Mouse (Mus musculus): ENCODE measurements at regions not wholly inside any gene's neighbourhood (a gene's known extent, or its start where the extent isn't known, plus 50 kb on each side); places are given as distances from the start of the nearest gene placed in this dataset.

GRCm38 (mm10) chr1:7454931-7455330 lies 2647.2 kb downstream of the Gm37988 start:
- TF ChIP-seq FLI1 (IDR thresholded peaks at IDR 0.05; ENCODE audit: low read length), result no peak
- no peak for TF ChIP-seq GATA1 (IDR thresholded peaks at IDR 0.05; ENCODE audit: borderline replicate concordance, low read length)
- Histone ChIP-seq H3K9me3 (no peaks in the 10 kb centered on the region), H3K4me3 (replicated peaks) (no peak overlapping the region)

DNA sequence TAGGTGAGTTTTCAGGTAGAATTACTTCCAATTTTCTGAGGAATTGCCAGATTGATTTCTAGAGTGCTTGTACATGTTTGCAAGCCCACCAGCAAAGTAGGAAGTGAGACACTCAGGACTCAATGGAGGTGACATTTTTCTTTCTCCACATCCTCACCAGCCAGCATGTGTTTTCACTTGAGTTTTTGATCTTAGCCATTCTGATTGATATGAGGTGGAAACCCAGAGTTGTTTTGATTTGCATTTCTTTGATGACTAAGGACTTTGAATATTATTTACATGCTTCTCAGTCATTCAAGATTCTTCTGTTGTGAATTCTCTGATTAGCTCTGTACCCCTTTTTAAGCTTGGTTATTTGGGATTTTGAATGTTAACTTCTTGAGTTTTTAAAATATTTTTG lies 2650.2 kb downstream of the Gm37988 start:
- no peaks in the 10 kb centered on the region for H3K4me1 ChIP-seq
- TF ChIP-seq FLI1 (IDR thresholded peaks at IDR 0.05; ENCODE audit: low read length) (no peak), GATA1 (IDR thresholded peaks at IDR 0.05; ENCODE audit: borderline replicate concordance, low read length) (no peak)

More at GRCm38 (mm10) chr1:7454931-7455330, 2647.2 kb downstream of the Gm37988 start:
- Histone ChIP-seq H3K27me3 (replicated peaks) (no peaks in the 10 kb centered on the region), H3K4me1 (no peaks in the 10 kb centered on the region), H3K36me3 (replicated peaks; ENCODE audit: low read length) (no peaks in the 10 kb centered on the region)

DNA sequence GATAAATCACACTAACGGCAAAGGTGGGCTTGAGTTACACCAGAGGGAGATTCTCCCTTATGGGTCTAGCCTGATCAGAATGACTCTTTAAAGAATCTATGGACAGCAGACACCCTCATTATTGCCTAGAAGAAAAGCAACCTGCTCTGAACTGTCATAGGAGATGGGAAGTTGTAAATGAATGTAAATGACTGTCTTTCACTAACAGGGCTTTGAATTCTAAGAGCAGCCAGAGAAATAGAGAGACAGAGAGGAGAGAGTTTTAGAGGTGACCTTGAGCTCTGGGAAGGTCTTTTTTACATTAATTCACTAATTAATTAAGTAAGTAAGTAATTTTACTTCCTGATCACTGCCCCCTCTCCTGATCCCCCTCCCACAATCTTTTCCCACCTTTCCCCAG lies 2686.4 kb downstream of the Gm37988 start:
- Histone ChIP-seq H3K9me3 (peaks cover 2% of the 10 kb centered on the region; the same call in 1 of the 2 replicates), H3K4me1 (no peaks in the 10 kb centered on the region), H3K27me3 (replicated peaks) (no peaks in the 10 kb centered on the region), H3K36me3 (replicated peaks; ENCODE audit: low read length) (no peaks in the 10 kb centered on the region), H3K4me3 (replicated peaks) (no peak overlapping the region)
- no peak for TF ChIP-seq FLI1 (IDR thresholded peaks at IDR 0.05; ENCODE audit: low read length)
- TF ChIP-seq GATA1 (IDR thresholded peaks at IDR 0.05; ENCODE audit: borderline replicate concordance, low read length), result no peak

More for the DNA sequence above, 2650.2 kb downstream of the Gm37988 start:
- Histone ChIP-seq H3K9me3 (no peaks in the 10 kb centered on the region), H3K27me3 (replicated peaks) (no peaks in the 10 kb centered on the region), H3K36me3 (replicated peaks; ENCODE audit: low read length) (no peaks in the 10 kb centered on the region), H3K4me3 (replicated peaks) (no peak overlapping the region)

GRCm38 (mm10) chr1:7499042-7499441 lies 2691.3 kb downstream of the Gm37988 start:
- TF ChIP-seq GATA1 (IDR thresholded peaks at IDR 0.05; ENCODE audit: borderline replicate concordance, low read length), result no peak
- no peak for TF ChIP-seq FLI1 (IDR thresholded peaks at IDR 0.05; ENCODE audit: low read length)
- no peaks in the 10 kb centered on the region for H3K27me3 ChIP-seq (replicated peaks)
- no peaks in the 10 kb centered on the region for H3K4me1 ChIP-seq
- H3K4me3 ChIP-seq (replicated peaks), result no peak overlapping the region
- peaks cover 3% of the 10 kb centered on the region; the same call in 1 of the 2 replicates for H3K9me3 ChIP-seq
- H3K36me3 ChIP-seq (replicated peaks; ENCODE audit: low read length), result no peaks in the 10 kb centered on the region

DNA sequence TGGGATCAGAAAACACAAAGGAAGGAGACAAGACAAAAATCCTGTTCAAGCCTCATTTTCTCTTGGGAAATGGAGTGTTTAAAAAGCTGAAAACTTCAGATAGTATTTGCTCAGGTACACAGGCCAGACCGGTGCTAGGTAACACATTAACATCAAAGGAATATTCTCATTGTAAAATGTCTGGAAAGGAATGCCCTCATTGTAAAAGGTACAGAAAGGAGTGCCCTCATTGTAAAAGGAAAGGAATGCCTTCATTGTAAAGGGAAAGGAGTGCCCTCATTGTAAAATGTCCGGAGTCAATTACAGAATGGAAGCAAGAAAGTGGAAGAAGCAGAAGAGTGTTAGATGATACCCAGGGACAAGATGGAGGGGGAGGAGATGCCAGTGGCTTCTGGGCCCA lies 2694.7 kb downstream of the Gm37988 start:
- no peak overlapping the region for H3K4me3 ChIP-seq (replicated peaks)
- H3K36me3 ChIP-seq (replicated peaks; ENCODE audit: low read length), result no peaks in the 10 kb centered on the region
- peaks cover 3% of the 10 kb centered on the region; the same call in 1 of the 2 replicates for H3K9me3 ChIP-seq
- H3K4me1 ChIP-seq, result no peaks in the 10 kb centered on the region
- no peaks in the 10 kb centered on the region for H3K27me3 ChIP-seq (replicated peaks)
- TF ChIP-seq GATA1 (IDR thresholded peaks at IDR 0.05; ENCODE audit: borderline replicate concordance, low read length) (no peak), FLI1 (IDR thresholded peaks at IDR 0.05; ENCODE audit: low read length) (no peak)

GRCm38 (mm10) chr1:7518791-7519190 lies 2711.1 kb downstream of the Gm37988 start:
- no peaks in the 10 kb centered on the region for H3K4me1 ChIP-seq
- TF ChIP-seq FLI1 (IDR thresholded peaks at IDR 0.05; ENCODE audit: low read length) (no peak), GATA1 (IDR thresholded peaks at IDR 0.05; ENCODE audit: borderline replicate concordance, low read length) (no peak)
- no peaks in the 10 kb centered on the region for H3K27me3 ChIP-seq (replicated peaks)
- H3K9me3 ChIP-seq, result no peaks in the 10 kb centered on the region
- no peak overlapping the region for H3K4me3 ChIP-seq (replicated peaks)
- no peaks in the 10 kb centered on the region for H3K36me3 ChIP-seq (replicated peaks; ENCODE audit: low read length)

DNA sequence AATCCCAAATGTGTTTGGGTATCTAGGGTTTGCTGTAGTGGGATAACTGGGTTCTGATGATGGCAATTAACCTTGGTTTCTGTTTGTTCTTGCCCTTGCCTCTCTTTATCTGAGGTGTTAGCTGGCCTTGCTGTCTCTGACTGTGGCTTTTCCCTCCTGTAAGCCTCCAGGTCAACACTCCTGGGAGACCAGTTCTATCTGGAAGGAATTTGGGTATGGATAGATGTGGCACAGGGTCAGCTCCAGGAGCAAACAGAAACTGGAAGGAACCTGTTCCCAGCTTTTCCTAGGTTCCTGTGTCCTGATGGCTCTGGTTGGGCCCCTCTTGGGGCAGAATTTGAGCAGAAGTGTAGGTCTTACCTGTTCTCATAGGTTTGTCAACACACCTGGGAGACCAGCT lies 2725.8 kb downstream of the Gm37988 start:
- Histone ChIP-seq H3K4me1 (no peaks in the 10 kb centered on the region), H3K4me3 (replicated peaks) (no peak overlapping the region), H3K36me3 (replicated peaks; ENCODE audit: low read length) (no peaks in the 10 kb centered on the region), H3K9me3 (no peaks in the 10 kb centered on the region), H3K27me3 (replicated peaks) (no peaks in the 10 kb centered on the region)
- no peak for TF ChIP-seq GATA1 (IDR thresholded peaks at IDR 0.05; ENCODE audit: borderline replicate concordance, low read length)
- TF ChIP-seq FLI1 (IDR thresholded peaks at IDR 0.05; ENCODE audit: low read length), result no peak

DNA sequence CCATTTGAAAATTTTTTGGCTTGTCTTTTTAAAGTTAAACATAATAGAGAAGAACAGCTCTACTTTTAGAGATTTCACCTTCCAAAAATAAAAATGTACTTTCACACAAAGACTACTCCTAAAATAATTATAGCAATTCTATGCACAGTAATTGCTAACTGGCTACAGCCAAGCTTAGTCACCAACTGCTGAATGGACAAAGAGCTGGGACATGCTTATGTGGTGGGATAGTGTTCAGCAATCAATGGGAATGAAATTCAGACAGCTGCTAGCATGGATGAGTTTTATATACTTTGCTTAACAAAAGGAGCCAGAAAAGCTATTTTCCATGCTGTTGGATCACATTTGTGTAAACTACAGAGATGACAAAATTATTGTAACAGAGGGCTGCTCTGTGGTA lies 2727.5 kb downstream of the Gm37988 start:
- no peak overlapping the region for H3K4me3 ChIP-seq (replicated peaks)
- H3K36me3 ChIP-seq (replicated peaks; ENCODE audit: low read length), result no peaks in the 10 kb centered on the region
- H3K9me3 ChIP-seq, result no peaks in the 10 kb centered on the region
- TF ChIP-seq GATA1 (IDR thresholded peaks at IDR 0.05; ENCODE audit: borderline replicate concordance, low read length), result no peak
- no peak for TF ChIP-seq FLI1 (IDR thresholded peaks at IDR 0.05; ENCODE audit: low read length)
- no peaks in the 10 kb centered on the region for H3K4me1 ChIP-seq
- no peaks in the 10 kb centered on the region for H3K27me3 ChIP-seq (replicated peaks)

DNA sequence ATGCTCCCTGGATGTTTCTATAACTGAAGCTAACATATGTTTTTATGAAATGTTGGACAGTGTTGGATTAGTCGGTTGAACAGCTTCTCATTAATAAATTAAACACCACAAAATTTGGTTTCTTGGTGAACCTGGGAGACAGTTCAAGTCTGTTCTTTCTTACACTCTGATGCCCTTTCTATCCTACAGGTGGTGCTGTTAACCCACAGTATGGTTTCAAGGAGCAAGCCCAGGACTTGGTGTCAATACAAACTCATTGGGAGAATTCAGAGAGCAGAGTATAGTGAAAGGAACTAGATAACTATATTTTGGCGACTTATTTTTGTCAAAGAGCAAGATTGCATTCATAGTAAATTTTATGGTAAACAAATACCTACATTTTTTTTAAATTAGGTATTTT lies 2735.8 kb downstream of the Gm37988 start:
- Histone ChIP-seq H3K9me3 (no peaks in the 10 kb centered on the region), H3K4me3 (replicated peaks) (no peak overlapping the region)
- TF ChIP-seq FLI1 (IDR thresholded peaks at IDR 0.05; ENCODE audit: low read length) (no peak), GATA1 (IDR thresholded peaks at IDR 0.05; ENCODE audit: borderline replicate concordance, low read length) (no peak)

DNA sequence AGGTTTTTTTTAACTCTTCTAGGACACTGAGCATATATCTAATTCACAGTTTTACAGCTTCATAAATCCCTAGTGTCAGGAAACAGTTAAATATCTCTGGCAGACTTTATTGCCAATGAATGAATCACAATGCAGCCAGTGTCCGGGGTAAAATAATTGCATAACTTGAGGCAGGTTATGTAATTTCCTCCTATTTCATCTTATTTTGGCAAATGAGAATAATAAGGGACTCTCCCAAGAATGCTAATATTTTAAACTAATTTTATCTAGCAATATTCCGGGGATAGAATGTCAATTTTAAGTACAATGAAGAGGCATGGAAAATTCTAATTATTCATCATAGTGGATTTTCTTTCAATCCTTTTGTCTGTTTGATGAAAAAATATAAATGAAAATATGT lies 2740.6 kb downstream of the Gm37988 start:
- Histone ChIP-seq H3K9me3 (no peaks in the 10 kb centered on the region), H3K36me3 (replicated peaks; ENCODE audit: low read length) (no peaks in the 10 kb centered on the region), H3K4me1 (no peaks in the 10 kb centered on the region), H3K4me3 (replicated peaks) (no peak overlapping the region), H3K27me3 (replicated peaks) (no peaks in the 10 kb centered on the region)
- TF ChIP-seq FLI1 (IDR thresholded peaks at IDR 0.05; ENCODE audit: low read length) (no peak), GATA1 (IDR thresholded peaks at IDR 0.05; ENCODE audit: borderline replicate concordance, low read length) (no peak)

More for the DNA sequence above, 2735.8 kb downstream of the Gm37988 start:
- H3K36me3 ChIP-seq (replicated peaks; ENCODE audit: low read length), result no peaks in the 10 kb centered on the region
- H3K27me3 ChIP-seq (replicated peaks), result no peaks in the 10 kb centered on the region
- no peaks in the 10 kb centered on the region for H3K4me1 ChIP-seq

- TF ChIP-seq GATA1 (IDR thresholded peaks at IDR 0.05; ENCODE audit: borderline replicate concordance, low read length) (no peak), FLI1 (IDR thresholded peaks at IDR 0.05; ENCODE audit: low read length) (no peak)
- no peak overlapping the region for H3K4me3 ChIP-seq (replicated peaks)
- no peaks in the 10 kb centered on the region for H3K4me1 ChIP-seq
- H3K27me3 ChIP-seq (replicated peaks), result no peaks in the 10 kb centered on the region
- 0 out of 2 replicates have a peak, but pooled peaks cover 3% of the 10 kb centered on the region for H3K9me3 ChIP-seq
- H3K36me3 ChIP-seq (replicated peaks; ENCODE audit: low read length), result no peaks in the 10 kb centered on the region
Observed at GRCm38 (mm10) chr1:7574787-7575186, 2767.1 kb downstream of the Gm37988 start.
